Mouse (Mus musculus) cortical plate, adult 2 months (tissue): ENCODE data around the gene Eid1.

Experiments used
- CTCF ChIP-seq: fragments of 200-500 bp; IDR thresholded peaks from 2 replicates; pipeline ENCODE4 v1.5.1; 2011; ENCODE audit warnings: mild to moderate bottlenecking, control low read depth, low read length; ENCODE audit not compliant: insufficient read depth; ENCODE audit errors: extremely low read depth
- POLR2A ChIP-seq: fragments of 200-500 bp; IDR thresholded peaks from 2 replicates; pipeline ENCODE4 v1.6.1; 2011; ENCODE audit warnings: mild to moderate bottlenecking, low read length, control low read depth; ENCODE audit not compliant: insufficient read depth; ENCODE audit errors: extremely low read depth

- TF ChIP-seq POLR2A, result no peak
- TF ChIP-seq CTCF, result no peak
These were observed 48.7 kb upstream of the Eid1 start for GRCm38 (mm10) chr2:125624127-125624685.
